Mouse (Mus musculus) forebrain, embryonic 12.5 days (tissue): ENCODE measurements at regions not wholly inside any gene's neighbourhood (a gene's known extent, or its start where the extent isn't known, plus 50 kb on each side); places are given as distances from the start of the nearest gene placed in this dataset.

Experiments used
- ATAC-seq: fragments of 200-750 bp; cut with Nextera tagmentation; 2 replicates; pipeline ENCODE4 v1.8.0; 2017; ENCODE audit warnings: moderate TSS enrichment; ENCODE audit not compliant: low FRiP score
- H3K27ac ChIP-seq: fragments of 300-500 bp; sonication (generic); 2 replicates; pipeline ENCODE4 v1.5.1; 2016; ENCODE audit warnings: mild to moderate bottlenecking
- H3K27me3 ChIP-seq: fragments of 300-500 bp; sonication (generic); 2 replicates; pipeline ENCODE4 v1.6.1; 2016; ENCODE audit warnings: mild to moderate bottlenecking
- H3K36me3 ChIP-seq: fragments of 300-500 bp; sonication (generic); replicated peaks from 2 replicates; pipeline ENCODE4 v1.6.1; 2016; ENCODE audit warnings: mild to moderate bottlenecking
- H3K4me1 ChIP-seq: fragments of 300-500 bp; sonication (generic); 2 replicates; pipeline ENCODE4 v1.6.1; 2016
- H3K4me2 ChIP-seq: fragments of 300-500 bp; sonication (generic); 2 replicates; pipeline ENCODE4 v1.6.1; 2016; ENCODE audit warnings: mild to moderate bottlenecking, moderate library complexity
- H3K4me3 ChIP-seq: fragments of 300-500 bp; sonication (generic); replicated peaks from 2 replicates; pipeline ENCODE4 v1.5.1; 2016; ENCODE audit warnings: mild to moderate bottlenecking
- H3K9ac ChIP-seq: fragments of 300-500 bp; sonication (generic); 2 replicates; pipeline ENCODE4 v1.6.1; 2016; ENCODE audit warnings: mild to moderate bottlenecking
- H3K9me3 ChIP-seq: fragments of 300-500 bp; sonication (generic); 2 replicates; pipeline ENCODE4 v1.6.1; 2016
- WGBS: fragments of 180-500 bp; shearing (Covaris S2); methylation state at CpG from one replicate; pipeline ENCODE4 v1.1.7; 2016; 5-methylcytosine and 5-hydroxymethylcytosine counted together

GRCm38 (mm10) chr8:12504777-12505176 is 68.1 kb upstream of the Spaca7 start:
- WGBS: 3% methylated on average over 3 of the region's 3 CpGs
- peak overlapping the region; percentile 35 for H3K4me2 ChIP-seq

DNA sequence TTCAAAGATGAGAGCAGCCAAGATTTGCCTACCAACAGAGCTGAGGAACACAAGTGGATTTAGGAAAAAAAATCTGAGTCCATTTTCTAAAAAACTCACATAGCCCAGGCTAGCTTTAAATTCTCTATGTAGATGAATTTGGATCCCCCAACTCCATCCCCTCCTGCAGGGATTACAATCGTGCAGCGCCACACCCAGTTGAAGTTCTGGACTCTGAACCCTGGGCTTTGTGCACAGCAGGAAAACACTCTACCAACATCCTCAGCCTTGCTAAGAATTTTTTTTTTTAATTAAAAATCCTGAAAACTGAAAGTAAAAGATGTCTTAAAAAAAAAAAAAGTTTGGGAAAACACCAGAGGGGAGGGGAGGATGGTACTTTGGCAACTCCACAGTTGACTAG is 62.6 kb upstream of the Spaca7 start:
- 60% methylated on average over 2 of the region's 2 CpGs for WGBS
- Histone ChIP-seq H3K4me3 (no peak overlapping the region), H3K9me3 (no peaks in the 10 kb centered on the region), H3K4me2 (no peak overlapping the region), H3K4me1 (peaks cover 32% of the 10 kb centered on the region), H3K9ac (no peak overlapping the region), H3K27me3 (peaks cover 10% of the 10 kb centered on the region; the same call in 1 of the 2 replicates), H3K36me3 (no peaks in the 10 kb centered on the region), H3K27ac (no peak overlapping the region)
- no peak for ATAC-seq

More at GRCm38 (mm10) chr8:12504777-12505176, 68.1 kb upstream of the Spaca7 start:
- H3K4me3 ChIP-seq: no peak overlapping the region
- H3K9ac ChIP-seq: no peak overlapping the region
- H3K9me3 ChIP-seq: no peaks in the 10 kb centered on the region
- H3K27ac ChIP-seq: peak overlapping the region; percentile 89
- H3K27me3 ChIP-seq: peaks cover 30% of the 10 kb centered on the region
- peaks cover 52% of the 10 kb centered on the region for H3K4me1 ChIP-seq
- H3K36me3 ChIP-seq: no peaks in the 10 kb centered on the region
- ATAC-seq: no peak

- H3K4me2 ChIP-seq: no peak overlapping the region
- H3K9me3 ChIP-seq: no peaks in the 10 kb centered on the region
- 40% methylated on average over 9 of the region's 9 CpGs for WGBS
- H3K27me3 ChIP-seq: peaks cover 6% of the 10 kb centered on the region; the same call in 1 of the 2 replicates
- H3K27ac ChIP-seq: no peak overlapping the region
- no peak for ATAC-seq
- H3K9ac ChIP-seq: no peak overlapping the region
- no peaks in the 10 kb centered on the region for H3K36me3 ChIP-seq
- peaks cover 35% of the 10 kb centered on the region for H3K4me1 ChIP-seq
- H3K4me3 ChIP-seq: no peak overlapping the region
Measured at GRCm38 (mm10) chr8:12513042-12513441, 59.8 kb upstream of the Spaca7 start.

DNA sequence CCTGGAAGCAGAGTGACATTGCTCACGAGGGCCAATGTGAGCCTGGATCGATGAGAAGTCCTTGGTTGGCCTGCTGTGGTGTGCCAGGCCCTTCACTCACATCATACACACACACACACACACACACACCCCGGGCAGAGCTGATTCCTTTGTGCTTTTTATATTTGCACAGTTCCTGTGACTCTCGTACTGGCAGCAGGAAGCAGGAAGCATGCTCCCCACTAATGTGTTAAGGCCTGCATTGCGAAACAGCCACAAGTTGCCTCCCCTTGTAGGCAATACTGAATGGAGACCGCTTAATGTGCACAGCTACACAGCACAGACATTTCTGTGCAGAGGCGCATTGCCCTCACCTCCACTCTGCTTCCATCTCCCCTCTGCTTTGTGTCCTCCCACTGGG is 58.7 kb upstream of the Spaca7 start:
- 0 out of 2 replicates have a peak overlapping the region, but pooled peaks have one; percentile 36 for H3K27ac ChIP-seq
- H3K4me1 ChIP-seq: peaks cover 39% of the 10 kb centered on the region
- ATAC-seq: no peak
- 0 out of 2 replicates have a peak, but pooled peaks cover 3% of the 10 kb centered on the region for H3K9me3 ChIP-seq
- H3K4me3 ChIP-seq: no peak overlapping the region
- no peaks in the 10 kb centered on the region for H3K36me3 ChIP-seq
- WGBS: 82% methylated on average over 7 of the region's 7 CpGs
- H3K4me2 ChIP-seq: no peak overlapping the region
- H3K9ac ChIP-seq: no peak overlapping the region
- no peaks in the 10 kb centered on the region for H3K27me3 ChIP-seq

- WGBS: 7% methylated on average over 9 of the region's 9 CpGs
- H3K9me3 ChIP-seq: peaks cover 9% of the 10 kb centered on the region; the same call in 1 of the 2 replicates
- H3K27ac ChIP-seq: peak overlapping the region; percentile 47
- no peaks in the 10 kb centered on the region for H3K36me3 ChIP-seq
- peaks cover 7% of the 10 kb centered on the region; the same call in 1 of the 2 replicates for H3K27me3 ChIP-seq
- peaks cover 32% of the 10 kb centered on the region; the same call in 1 of the 2 replicates for H3K4me1 ChIP-seq
- no peak overlapping the region for H3K9ac ChIP-seq
- ATAC-seq: no peak
- H3K4me3 ChIP-seq: no peak overlapping the region
- H3K4me2 ChIP-seq: peak overlapping the region; percentile 24
Measured at GRCm38 (mm10) chr8:12521636-12522035, 51.2 kb upstream of the Spaca7 start.
